In the genomic region with DNA sequence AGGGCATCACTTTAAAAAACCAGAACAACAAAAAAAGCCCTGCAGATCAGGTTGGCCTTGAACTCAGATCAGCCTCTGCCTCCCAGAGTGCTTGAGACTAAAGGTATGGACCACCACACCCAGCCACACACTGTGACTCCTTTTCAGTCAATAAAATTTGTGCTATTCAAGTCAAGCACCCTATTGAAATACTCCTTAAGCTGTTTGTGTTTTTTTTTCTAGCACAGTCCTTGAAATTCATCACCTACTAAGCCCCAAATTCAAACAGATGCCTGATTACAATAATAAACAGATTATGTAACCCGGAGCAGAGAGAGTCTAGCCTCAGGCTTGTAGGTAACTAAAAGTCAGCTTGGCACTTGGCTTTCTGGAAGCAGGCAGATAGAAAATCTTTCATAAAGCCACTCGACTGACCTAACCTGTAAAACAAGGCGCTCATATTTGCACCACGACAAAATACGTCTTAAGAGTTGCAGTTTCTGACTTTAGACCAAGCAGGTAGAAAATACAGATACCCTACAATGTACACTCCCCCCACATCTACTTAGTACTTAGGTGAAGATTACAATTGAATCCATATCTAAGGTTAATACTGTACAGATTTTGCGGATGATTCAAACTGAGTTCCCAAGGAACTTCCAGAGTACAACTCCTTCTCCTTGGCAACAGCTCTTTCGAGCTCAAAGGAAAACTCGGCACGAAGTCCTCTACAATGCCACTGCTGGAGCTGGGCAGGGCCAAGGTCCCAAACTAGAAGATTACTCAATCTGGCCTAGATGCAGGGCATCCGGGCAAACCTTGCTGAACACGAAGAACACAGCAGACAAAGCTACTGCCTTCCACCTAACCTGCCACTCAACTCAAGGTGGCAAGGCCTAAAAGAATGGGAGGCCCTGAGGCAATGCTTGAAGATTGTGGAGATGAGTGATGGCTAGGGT, we compare ENCODE assay signal across 8 mouse cellular contexts. TPM values are rescaled to one million over a fixed set of nuclear protein-coding genes. Genes with fewer than 3 reads are reported as not detected.
DNase-seq lines count a peak whose midpoint lies in the region; ATAC-seq and TF ChIP-seq lines count a peak whose summit lies in the region.

No protein-coding gene starts in this region.

- WGBS in forebrain, postnatal 0 days, result 66% methylated on average over 11 of the region's 11 CpGs
- WGBS in stomach, postnatal 0 days, result 52% methylated on average over 11 of the region's 11 CpGs

- no peak for TF ChIP-seq CTCF in G1E (IDR thresholded peaks at IDR 0.05; ENCODE audit: low read depth, low read length)
- no peak for TF ChIP-seq CTCF in forebrain, postnatal 0 days (IDR thresholded peaks at IDR 0.05; ENCODE audit: low read depth)
- no peak for TF ChIP-seq CTCF in stomach, postnatal 0 days (IDR thresholded peaks at IDR 0.05; ENCODE audit: low read depth)

- peak; percentile 83 for DNase-seq in heart, adult 11 months
- no peak for DNase-seq in heart, postnatal 4 days
- DNase-seq in G1E (ENCODE audit: low spot score), result no peak
- no peak for DNase-seq in forebrain, postnatal 0 days
- peak; percentile 65 to 84 for DNase-seq in kidney, postnatal 36 days
- DNase-seq in stomach, postnatal 0 days (ENCODE audit: low spot score), result no peak
- no peak for DNase-seq in layer of hippocampus, postnatal 25 days (ENCODE audit: extremely low spot score in 1 of 2, low spot score in 1 of 2)
- no peak for DNase-seq in cerebellum, adult 18-20 months

- no peak overlapping the region for H3K9ac ChIP-seq in forebrain, postnatal 0 days
- H3K9ac ChIP-seq in stomach, postnatal 0 days (ENCODE audit: low read length), result no peak overlapping the region

- peak overlapping the region; percentile 96 for H3K4me3 ChIP-seq in G1E (ENCODE audit: low read depth, low read length)
- H3K4me3 ChIP-seq in forebrain, postnatal 0 days (ENCODE audit: low read depth, low read length), result no peak overlapping the region
- H3K4me3 ChIP-seq in stomach, postnatal 0 days (ENCODE audit: low read depth, low read length), result no peak overlapping the region

- H3K9me3 ChIP-seq in G1E (replicated peaks), result no peaks in the 10 kb centered on the region
- no peaks in the 10 kb centered on the region for H3K9me3 ChIP-seq in forebrain, postnatal 0 days (ENCODE audit: low read length)
- H3K9me3 ChIP-seq in stomach, postnatal 0 days (ENCODE audit: control insufficient read depth, low read length), result no peaks in the 10 kb centered on the region

- H3K4me2 ChIP-seq in forebrain, postnatal 0 days (ENCODE audit: low read depth), result peak overlapping the region; percentile 79
- no peak overlapping the region for H3K4me2 ChIP-seq in stomach, postnatal 0 days (replicated peaks; ENCODE audit: low read depth)

- no peaks in the 10 kb centered on the region for H3K27me3 ChIP-seq in G1E (ENCODE audit: insufficient read depth, low read length)
- no peaks in the 10 kb centered on the region for H3K27me3 ChIP-seq in forebrain, postnatal 0 days (ENCODE audit: insufficient read depth, low read length)
- no peaks in the 10 kb centered on the region for H3K27me3 ChIP-seq in stomach, postnatal 0 days (ENCODE audit: control insufficient read depth, insufficient read depth, low read length)

- TF ChIP-seq EP300 in stomach, postnatal 0 days (optimal IDR thresholded peaks at IDR 0.05), result no peak

- ATAC-seq in G1E (ENCODE audit: extremely low read depth, insufficient number of reproducible peaks, low FRiP score, poor library complexity, severe bottlenecking), result no peak
- ATAC-seq in forebrain, postnatal 0 days, result no peak
- no peak for ATAC-seq in stomach, postnatal 0 days (ENCODE audit: low FRiP score, low TSS enrichment)

- H3K4me1 ChIP-seq in G1E (ENCODE audit: insufficient read depth, low read depth, low read length), result peaks cover 66% of the 10 kb centered on the region
- peaks cover 12% of the 10 kb centered on the region; the same call in 1 of the 2 replicates for H3K4me1 ChIP-seq in forebrain, postnatal 0 days (ENCODE audit: insufficient read depth)
- H3K4me1 ChIP-seq in stomach, postnatal 0 days (replicated peaks; ENCODE audit: control insufficient read depth, insufficient read depth), result peaks cover 3% of the 10 kb centered on the region

- peaks cover 60% of the 10 kb centered on the region for H3K36me3 ChIP-seq in G1E (replicated peaks)
- peaks cover 23% of the 10 kb centered on the region for H3K36me3 ChIP-seq in forebrain, postnatal 0 days (ENCODE audit: insufficient read depth)
- H3K36me3 ChIP-seq in stomach, postnatal 0 days (ENCODE audit: control insufficient read depth, insufficient read depth, low read length), result peaks cover 10% of the 10 kb centered on the region; the same call in 1 of the 2 replicates

- no peak overlapping the region for H3K27ac ChIP-seq in forebrain, postnatal 0 days (ENCODE audit: low read depth, low read length)
- H3K27ac ChIP-seq in stomach, postnatal 0 days (replicated peaks), result peak overlapping the region; percentile 41; the same call in 1 of the 2 replicates

RNA-seq across cellular contexts. Expression of a gene that starts 3.1 kb away (rescaled TPM):
- 100 to 1,000 TPM; 203 to 210 TPM for total RNA-seq in heart, postnatal 4 days (2021)
- total RNA-seq in G1E (2014; fragmentation: Nextera tagmentation) (255 and 275 TPM in 2 replicates), G1E (2017) (560 and 599 TPM in 2 replicates)
- 37.6 and 51.6 TPM in 2 replicates for polyA plus RNA-seq in G1E (2012)
- total RNA-seq in forebrain, postnatal 0 days (2014; rRNA removed), result 102 and 126 TPM in 2 replicates
- 203 and 234 TPM in 2 replicates for polyA plus RNA-seq in forebrain, postnatal 0 days (2015; fragmentation: Nextera tagmentation; extraction: Ambion mirVana)
- polyA plus RNA-seq in stomach, postnatal 0 days (2015; fragmentation: Nextera tagmentation; extraction: Ambion mirVana), result 278 and 293 TPM in 2 replicates
- 100 to 1,000 TPM; 300 to 347 TPM for total RNA-seq in layer of hippocampus, postnatal 25 days (2021)

Comparison
In these comparisons a context has a peak if more than half of its experiments do, and no peak if none do; other contexts are left out.
1. DNase-seq: peak in heart, adult 11 months (single experiment) and kidney, postnatal 36 days (2 of 2); none in heart, postnatal 4 days (single experiment), G1E (single experiment), forebrain, postnatal 0 days (single experiment), stomach, postnatal 0 days (single experiment), layer of hippocampus, postnatal 25 days (0 of 2) and cerebellum, adult 18-20 months (0 of 2).